Mouse (Mus musculus) olfactory bulb, adult 2 months (tissue): ENCODE results near the gene Frem2. TPM values are rescaled to one million over a fixed set of nuclear protein-coding genes. Genes with fewer than 3 reads are reported as not detected.

ENCODE experiments used
- H3K27ac ChIP-seq: fragments of 200-500 bp; 2 replicates; pipeline ENCODE4 v1.5.1; 2012; ENCODE audit warnings: low read depth, low read length; ENCODE audit not compliant: insufficient read depth
- H3K4me1 ChIP-seq: fragments of 200-500 bp; 2 replicates; pipeline ENCODE4 v1.6.1; 2012; ENCODE audit warnings: low read length; ENCODE audit not compliant: control insufficient read depth, insufficient read depth
- H3K4me3 ChIP-seq: fragments of 200-500 bp; 2 replicates; pipeline ENCODE4 v1.5.1; 2012; ENCODE audit warnings: mild to moderate bottlenecking, low read depth, low read length, moderate library complexity; ENCODE audit not compliant: insufficient read depth
- CTCF ChIP-seq: fragments of 200-500 bp; IDR thresholded peaks from 2 replicates; pipeline ENCODE4 v1.5.1; 2012; ENCODE audit warnings: low read depth, mild to moderate bottlenecking, low read length, moderate library complexity; ENCODE audit not compliant: insufficient read depth
- POLR2A ChIP-seq: fragments of 200-500 bp; IDR thresholded peaks from 2 replicates; pipeline ENCODE4 v1.6.1; 2012; ENCODE audit warnings: mild to moderate bottlenecking, low read depth, low read length, moderate library complexity; ENCODE audit not compliant: insufficient read depth
- WGBS: fragments of 180-500 bp; shearing (Covaris S2); methylation state at CpG from one replicate; pipeline ENCODE4 v1.1.7; 2018; 5-methylcytosine and 5-hydroxymethylcytosine counted together
- polyA plus RNA-seq: library from polyadenylated mRNA; stranded (reverse); fragments of >200 nt; gene quantifications from 2 replicates; pipeline ENCODE4 v1.2.4, GENCODE M21; 2012; ENCODE audit warnings: low replicate concordance; ENCODE audit not compliant: missing spikeins, insufficient read depth, insufficient read length

Frem2 gene
- polyA plus RNA-seq, 1 experiment = not detected

DNA sequence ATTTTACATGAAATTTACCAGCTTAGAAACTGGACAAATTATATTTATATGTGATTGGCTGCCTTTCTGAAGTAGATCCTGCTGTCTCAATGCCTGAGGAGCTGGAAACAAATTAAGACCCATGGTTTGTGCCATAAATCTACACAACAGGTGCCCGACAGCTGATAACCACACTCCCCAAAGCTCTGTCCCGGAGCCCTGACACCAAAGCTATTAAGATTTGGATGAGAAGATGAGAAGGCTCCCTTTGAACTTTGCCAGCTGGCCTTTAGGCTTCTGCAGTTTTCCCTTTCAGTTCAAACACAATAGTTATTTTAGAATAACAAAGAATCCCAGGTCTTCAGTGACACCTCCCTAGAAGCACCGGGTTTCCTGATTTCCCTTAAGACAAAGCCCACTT, 63.4 kb downstream of the Frem2 start:
- Histone ChIP-seq H3K4me1 (0 out of 2 replicates have a peak, but pooled peaks cover 4% of the 10 kb centered on the region), H3K27ac (no peak overlapping the region), H3K4me3 (no peak overlapping the region)
- TF ChIP-seq CTCF (no peak), POLR2A (no peak)
- 38% methylated on average over 3 of the region's 3 CpGs for WGBS

- no peak for TF ChIP-seq CTCF
- no peak for TF ChIP-seq POLR2A
- no peaks in the 10 kb centered on the region for H3K4me1 ChIP-seq
- H3K4me3 ChIP-seq = no peak overlapping the region
- WGBS = 98% methylated on average over 7 of the region's 7 CpGs
- no peak overlapping the region for H3K27ac ChIP-seq
Measured at GRCm38 (mm10) chr3:53592036-53592435, 65.1 kb downstream of the Frem2 start.

DNA sequence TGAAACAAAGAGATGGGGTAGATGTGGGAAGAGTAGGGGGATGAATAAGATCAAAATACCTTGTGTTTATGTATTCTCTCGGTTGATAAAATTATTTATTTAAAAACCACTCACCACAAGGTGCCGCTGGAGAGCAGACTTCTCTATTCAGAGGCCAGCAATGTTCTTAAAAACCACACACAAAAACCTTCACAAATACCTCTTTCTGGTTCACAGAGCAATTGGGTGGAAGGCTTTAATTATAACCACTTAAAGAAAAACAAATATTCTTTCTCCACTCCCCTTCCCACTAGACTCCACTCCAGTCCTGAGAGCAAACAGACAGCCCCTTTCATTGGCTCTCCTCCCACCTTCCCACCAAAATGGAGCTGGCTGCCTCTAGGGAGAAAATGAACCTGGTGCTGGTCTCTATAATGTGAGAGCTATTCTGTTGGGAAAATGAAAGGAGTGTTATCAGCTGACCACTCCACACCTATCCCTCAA, 67.0 kb downstream of the Frem2 start:
- Histone ChIP-seq H3K4me1 (no peaks in the 10 kb centered on the region), H3K27ac (no peak overlapping the region), H3K4me3 (no peak overlapping the region)
- no peak for TF ChIP-seq CTCF
- no peak for TF ChIP-seq POLR2A
- 7% methylated on average over 2 of the region's 2 CpGs for WGBS

DNA sequence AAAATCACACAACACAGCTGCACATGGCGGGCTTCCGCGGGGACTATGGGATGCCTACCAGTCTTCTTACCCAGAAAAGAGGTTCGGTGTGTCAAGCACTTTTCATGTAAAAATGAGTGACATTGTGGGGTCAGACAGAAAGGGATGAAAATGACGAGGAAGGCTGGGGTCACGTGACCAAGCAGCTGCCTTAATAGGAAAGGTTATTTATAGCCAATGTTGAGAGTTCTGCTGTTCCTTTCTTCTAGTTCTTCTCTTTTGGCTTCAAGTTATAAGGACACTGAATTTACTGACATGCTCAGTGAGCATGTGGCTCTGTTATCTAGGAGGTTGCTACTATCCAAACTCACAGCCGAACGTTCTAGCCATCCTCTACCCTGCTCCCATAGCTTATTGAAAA, 73.9 kb downstream of the Frem2 start:
- H3K4me3 ChIP-seq = no peak overlapping the region
- 92% methylated on average over 8 of the region's 8 CpGs for WGBS
- TF ChIP-seq CTCF (no peak), POLR2A (no peak)
- H3K4me1 ChIP-seq = no peaks in the 10 kb centered on the region
- H3K27ac ChIP-seq = no peak overlapping the region

DNA sequence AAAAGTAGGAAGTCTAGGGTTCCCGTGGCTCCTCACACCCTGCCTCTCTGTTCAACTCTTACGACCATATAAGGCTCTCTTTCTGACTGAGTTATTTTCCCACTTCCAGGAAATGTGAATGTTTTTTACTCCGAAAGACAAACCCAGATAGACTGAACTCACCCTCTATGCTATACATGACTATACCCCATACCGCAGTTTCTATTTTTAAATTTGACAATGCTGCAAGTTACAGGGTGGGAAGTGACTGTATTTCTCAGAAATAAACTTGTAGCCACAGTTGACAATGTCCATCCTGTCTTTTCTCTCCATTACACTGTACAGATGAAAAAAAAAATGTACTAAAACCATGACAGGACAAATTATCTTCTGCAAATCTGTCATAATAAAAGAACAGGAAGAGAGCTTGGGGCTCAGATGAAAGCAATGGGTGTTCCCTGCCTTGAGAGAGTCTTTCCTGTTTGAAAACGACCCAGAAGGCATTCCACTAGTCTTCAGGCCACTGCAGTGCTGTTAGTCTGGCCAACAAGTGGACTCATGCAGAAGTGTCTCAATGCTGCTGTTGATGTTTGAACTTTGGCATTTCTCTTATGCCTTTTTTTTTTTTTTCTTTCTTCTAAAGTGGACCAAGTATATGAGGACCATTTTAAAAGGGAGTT, 76.4 kb downstream of the Frem2 start:
- no peak for TF ChIP-seq CTCF
- TF ChIP-seq POLR2A = no peak
- H3K4me3 ChIP-seq = no peak overlapping the region
- H3K27ac ChIP-seq = no peak overlapping the region
- WGBS = 78% methylated on average over 5 of the region's 5 CpGs
- H3K4me1 ChIP-seq = no peaks in the 10 kb centered on the region; the same call in 1 of the 2 replicates

DNA sequence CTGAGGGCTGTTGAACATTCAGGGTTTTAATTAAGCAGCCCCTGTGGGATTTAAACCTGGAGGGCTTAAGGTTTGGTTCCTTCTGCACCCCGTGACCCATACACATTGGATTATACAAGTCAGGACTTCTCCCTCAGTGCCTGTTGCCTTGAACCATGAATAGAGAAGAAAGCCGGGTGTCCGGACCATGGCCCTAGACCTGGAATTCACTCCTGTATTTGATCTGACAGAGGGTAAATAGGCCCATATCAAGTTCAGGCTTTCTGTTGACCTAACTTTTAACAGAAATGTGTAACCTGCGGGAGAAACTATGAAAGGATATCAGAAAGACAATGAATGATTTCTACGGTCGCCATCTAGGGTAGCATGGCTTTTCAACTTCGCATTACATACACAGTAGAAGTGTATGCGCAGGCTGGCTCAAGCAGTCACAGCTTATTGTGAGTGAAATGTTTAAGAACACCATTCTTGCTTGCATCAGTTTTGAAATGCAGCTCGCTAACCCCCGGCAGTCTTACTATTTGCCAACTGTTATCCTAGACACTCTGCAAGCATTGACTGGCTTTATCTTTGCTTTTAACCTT, 77.9 kb downstream of the Frem2 start:
- Histone ChIP-seq H3K4me3 (no peak overlapping the region), H3K27ac (no peak overlapping the region), H3K4me1 (no peaks in the 10 kb centered on the region; the same call in 1 of the 2 replicates)
- WGBS = 94% methylated on average over 10 of the region's 10 CpGs
- TF ChIP-seq POLR2A (no peak), CTCF (no peak)

GRCm38 (mm10) chr3:53576320-53577116, 80.6 kb downstream of the Frem2 start:
- Histone ChIP-seq H3K4me3 (no peak overlapping the region), H3K4me1 (no peaks in the 10 kb centered on the region; the same call in 1 of the 2 replicates), H3K27ac (no peak overlapping the region)
- WGBS = 77% methylated on average over 7 of the region's 7 CpGs
- TF ChIP-seq CTCF = no peak

GRCm38 (mm10) chr3:53574123-53574522, 83.0 kb downstream of the Frem2 start:
- Histone ChIP-seq H3K27ac (no peak overlapping the region), H3K4me1 (no peaks in the 10 kb centered on the region; the same call in 1 of the 2 replicates), H3K4me3 (no peak overlapping the region)
- TF ChIP-seq POLR2A = no peak
- no peak for TF ChIP-seq CTCF
- 84% methylated on average over 9 of the region's 9 CpGs for WGBS

DNA sequence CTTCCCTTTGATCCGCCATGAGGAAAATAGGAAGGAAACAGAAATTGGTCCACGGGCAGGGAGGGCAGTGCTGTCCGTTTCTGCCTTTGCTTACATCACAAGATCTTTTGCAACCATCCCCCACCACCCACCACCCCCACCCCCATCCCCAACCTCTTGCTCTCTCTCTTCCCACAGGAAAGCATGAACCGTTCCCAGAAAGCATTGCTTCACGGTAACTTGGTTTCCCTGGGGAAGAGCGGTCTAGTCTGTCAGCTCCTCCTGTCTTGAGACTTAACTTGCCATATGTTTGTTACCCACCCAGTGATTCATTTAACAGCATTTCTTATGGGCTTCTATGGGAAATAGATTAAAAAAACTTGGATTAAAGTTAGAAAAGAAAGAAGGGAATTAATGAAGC, 85.5 kb downstream of the Frem2 start:
- WGBS = 78% methylated on average over 6 of the region's 6 CpGs
- no peak for TF ChIP-seq CTCF
- TF ChIP-seq POLR2A = no peak
- Histone ChIP-seq H3K4me3 (no peak overlapping the region), H3K27ac (no peak overlapping the region), H3K4me1 (no peaks in the 10 kb centered on the region; the same call in 1 of the 2 replicates)
